Mouse (Mus musculus): ENCODE measurements around the gene Inpp4b. TPM values are rescaled to one million over a fixed set of nuclear protein-coding genes. Genes with fewer than 3 reads are reported as not detected.
A peak's percentile ranks its signal among the peaks of the same experiment; 100 is the strongest.

Gene Inpp4b
- polyA plus RNA-seq, 1 experiment: 5.5 TPM

DNA sequence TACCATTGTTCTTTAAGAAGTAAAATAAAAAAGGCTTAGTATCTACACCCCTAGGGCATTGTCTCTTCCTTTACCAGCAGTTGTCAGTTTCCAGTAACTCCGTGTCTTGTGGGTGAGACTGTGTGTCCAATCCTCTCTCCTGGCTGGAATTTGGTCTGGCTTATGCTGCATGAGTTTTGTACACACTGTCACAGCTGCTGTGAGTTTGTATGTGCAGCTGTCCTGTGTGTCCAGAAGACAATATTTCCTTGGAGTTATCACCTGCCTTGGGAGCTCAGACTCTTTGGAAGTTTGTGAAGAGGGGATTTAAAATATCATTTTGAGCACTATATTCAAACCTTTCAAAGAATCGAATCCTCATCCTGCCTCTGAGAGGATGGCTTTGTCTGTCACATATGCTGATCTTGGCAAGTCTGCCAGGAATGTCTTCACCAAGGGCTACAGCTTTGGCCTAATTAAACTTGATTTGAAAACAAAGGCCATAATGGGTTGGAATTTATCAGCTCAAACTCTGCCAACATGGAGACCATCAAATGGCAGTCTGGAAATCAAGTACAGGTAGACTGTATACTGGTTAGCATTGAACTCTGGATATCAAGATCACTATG lies 485.1 kb downstream of the Inpp4b start:
- Histone ChIP-seq H3K4me1 (ENCODE audit: control insufficient read depth, insufficient read depth, low read length) (no peaks in the 10 kb centered on the region), H3K27ac (ENCODE audit: insufficient read depth, low read depth, low read length) (no peak overlapping the region), H3K4me3 (ENCODE audit: insufficient read depth, low read length) (no peak overlapping the region)
- no peak for TF ChIP-seq CTCF (IDR thresholded peaks at IDR 0.05; ENCODE audit: low read depth, low read length)
- TF ChIP-seq POLR2A (IDR thresholded peaks at IDR 0.05; ENCODE audit: borderline replicate concordance, low read depth, low read length): no peak

DNA sequence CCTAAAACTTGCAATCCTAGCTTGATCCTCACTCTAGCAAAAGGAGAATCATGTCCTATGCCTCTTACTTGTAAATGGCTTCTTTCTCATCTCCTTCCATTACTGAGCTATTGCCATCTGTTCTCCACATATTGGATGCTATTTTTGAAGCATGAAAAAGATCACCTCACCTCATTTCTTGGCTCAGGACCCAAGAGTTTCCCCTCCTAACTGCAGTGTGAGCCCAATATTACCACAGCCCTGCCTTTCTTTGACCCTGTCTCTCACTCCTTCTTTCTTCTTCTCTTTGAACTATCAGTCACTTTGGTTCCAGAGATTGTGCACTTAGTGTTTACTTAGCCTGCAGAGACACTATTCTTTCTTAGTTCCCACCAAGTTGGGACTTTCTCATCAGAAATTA lies 489.1 kb downstream of the Inpp4b start:
- Histone ChIP-seq H3K4me1 (ENCODE audit: control insufficient read depth, insufficient read depth, low read length) (no peaks in the 10 kb centered on the region), H3K4me3 (ENCODE audit: insufficient read depth, low read length) (no peak overlapping the region), H3K27ac (ENCODE audit: insufficient read depth, low read depth, low read length) (no peak overlapping the region)
- no peak for TF ChIP-seq POLR2A (IDR thresholded peaks at IDR 0.05; ENCODE audit: borderline replicate concordance, low read depth, low read length)
- TF ChIP-seq CTCF (IDR thresholded peaks at IDR 0.05; ENCODE audit: low read depth, low read length): no peak

DNA sequence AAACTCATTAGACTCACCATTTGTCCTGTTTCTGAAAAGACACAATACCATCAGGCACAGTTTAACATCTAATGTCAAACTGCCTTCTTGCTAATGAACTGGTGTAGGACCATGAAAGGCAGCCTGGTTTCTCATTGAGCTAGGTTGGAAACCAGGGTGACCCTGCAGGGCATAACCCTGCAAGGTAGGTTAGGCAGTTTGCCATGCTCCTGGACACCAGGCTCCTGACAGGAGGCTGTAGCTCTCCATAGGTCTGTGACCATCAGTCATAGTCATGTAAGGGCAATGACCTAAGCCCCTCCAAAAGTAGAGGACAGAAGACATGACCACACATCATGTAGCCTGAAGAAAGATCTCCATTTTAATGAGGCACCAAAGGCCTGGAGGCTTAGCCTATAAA lies 491.5 kb downstream of the Inpp4b start:
- no peak for TF ChIP-seq CTCF (IDR thresholded peaks at IDR 0.05; ENCODE audit: low read depth, low read length)
- TF ChIP-seq POLR2A (IDR thresholded peaks at IDR 0.05; ENCODE audit: borderline replicate concordance, low read depth, low read length): no peak
- Histone ChIP-seq H3K4me1 (ENCODE audit: control insufficient read depth, insufficient read depth, low read length) (no peaks in the 10 kb centered on the region), H3K4me3 (ENCODE audit: insufficient read depth, low read length) (no peak overlapping the region)

DNA sequence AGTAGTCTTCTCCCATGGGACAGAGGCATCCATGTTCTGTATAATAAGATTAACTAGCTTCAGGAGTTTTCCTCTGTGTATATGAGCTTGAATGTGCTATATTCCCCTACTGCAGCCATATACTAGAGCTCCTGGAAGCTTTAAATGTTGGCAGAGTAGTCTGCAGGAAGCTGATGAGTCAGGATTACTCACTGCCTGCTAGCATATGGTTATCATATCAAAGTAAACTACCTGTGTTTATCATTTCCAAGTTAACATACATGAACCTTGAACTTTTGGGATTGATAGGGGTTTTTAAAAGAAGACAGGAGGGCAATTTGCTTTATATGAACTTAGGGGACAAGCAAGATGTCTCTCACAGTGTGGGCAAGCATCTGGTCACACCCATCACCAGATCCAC lies 498.2 kb downstream of the Inpp4b start:
- TF ChIP-seq POLR2A (IDR thresholded peaks at IDR 0.05; ENCODE audit: borderline replicate concordance, low read depth, low read length) (no peak), CTCF (IDR thresholded peaks at IDR 0.05; ENCODE audit: low read depth, low read length) (no peak)
- Histone ChIP-seq H3K4me3 (ENCODE audit: insufficient read depth, low read length) (no peak overlapping the region), H3K4me1 (ENCODE audit: control insufficient read depth, insufficient read depth, low read length) (no peaks in the 10 kb centered on the region), H3K27ac (ENCODE audit: insufficient read depth, low read depth, low read length) (no peak overlapping the region)

More for the DNA sequence above, 491.5 kb downstream of the Inpp4b start:
- H3K27ac ChIP-seq (ENCODE audit: insufficient read depth, low read depth, low read length): no peak overlapping the region

DNA sequence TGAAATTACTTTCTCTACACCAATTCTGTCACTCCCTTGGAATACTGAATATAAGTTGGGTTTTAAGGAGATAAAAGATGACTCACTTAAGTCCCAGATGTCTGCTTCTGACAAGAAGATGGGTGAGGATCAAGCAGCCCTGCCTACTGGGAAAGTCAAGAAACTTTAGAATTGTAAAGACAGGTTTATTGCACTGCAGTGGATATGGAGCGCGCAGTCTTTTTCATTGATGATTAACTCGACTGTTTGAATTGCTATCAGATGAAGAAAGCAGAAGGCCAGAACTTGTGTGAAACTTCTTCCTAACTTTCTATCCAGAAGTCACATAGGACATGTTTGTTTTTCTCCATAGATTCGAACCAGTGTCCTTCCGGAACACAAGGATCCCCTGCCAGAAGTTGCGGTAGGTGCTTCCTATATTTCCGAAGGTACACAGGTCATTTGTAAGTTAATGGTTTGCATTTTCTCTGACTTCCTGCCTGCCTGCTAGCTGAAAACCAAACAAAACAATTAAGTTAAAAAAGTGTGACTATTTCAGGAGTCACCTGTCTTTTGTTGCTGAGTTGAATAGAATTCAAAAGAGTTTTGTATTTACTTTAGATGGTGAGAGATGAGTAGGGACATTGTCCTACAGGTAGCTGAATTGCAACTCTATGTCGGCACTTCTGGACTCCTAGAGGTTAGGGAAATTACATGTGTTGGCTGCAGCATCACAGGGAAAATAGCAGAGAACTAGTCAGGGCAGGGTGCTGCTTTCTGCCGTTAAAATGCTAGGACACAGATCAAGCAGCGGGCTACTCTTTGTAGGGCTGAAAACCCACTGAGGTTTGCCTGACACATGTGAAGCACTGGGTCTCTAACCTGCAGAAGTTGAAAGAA lies 502.0 kb downstream of the Inpp4b start:
- Histone ChIP-seq H3K4me1 (ENCODE audit: control insufficient read depth, insufficient read depth, low read length) (no peaks in the 10 kb centered on the region), H3K4me3 (ENCODE audit: insufficient read depth, low read length) (no peak overlapping the region), H3K27ac (ENCODE audit: insufficient read depth, low read depth, low read length) (no peak overlapping the region)
- no peak for TF ChIP-seq POLR2A (IDR thresholded peaks at IDR 0.05; ENCODE audit: borderline replicate concordance, low read depth, low read length)
- TF ChIP-seq CTCF (IDR thresholded peaks at IDR 0.05; ENCODE audit: low read depth, low read length): no peak

DNA sequence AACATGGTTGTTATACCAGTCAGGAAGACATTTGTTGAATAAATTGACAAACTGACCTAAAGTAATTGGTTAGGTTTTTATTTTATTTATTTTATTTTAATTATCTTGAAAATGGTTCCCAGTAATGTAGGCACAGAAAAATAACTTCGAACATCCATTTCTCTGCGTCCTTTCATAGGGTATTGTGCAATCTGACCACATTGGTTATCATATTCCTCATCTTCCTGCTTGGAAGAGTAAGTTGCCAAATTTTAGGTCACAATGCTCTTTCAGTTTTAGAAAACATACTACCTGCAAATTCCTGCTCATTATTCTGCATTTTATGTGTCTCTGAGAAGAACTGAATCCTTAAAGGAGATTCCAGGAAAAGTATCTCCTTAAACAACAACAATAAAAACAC lies 505.6 kb downstream of the Inpp4b start:
- H3K4me3 ChIP-seq (ENCODE audit: insufficient read depth, low read length): no peak overlapping the region
- TF ChIP-seq CTCF (IDR thresholded peaks at IDR 0.05; ENCODE audit: low read depth, low read length) (no peak), POLR2A (IDR thresholded peaks at IDR 0.05; ENCODE audit: borderline replicate concordance, low read depth, low read length) (no peak)
- H3K27ac ChIP-seq (ENCODE audit: insufficient read depth, low read depth, low read length): no peak overlapping the region
- H3K4me1 ChIP-seq (ENCODE audit: control insufficient read depth, insufficient read depth, low read length): no peaks in the 10 kb centered on the region

DNA sequence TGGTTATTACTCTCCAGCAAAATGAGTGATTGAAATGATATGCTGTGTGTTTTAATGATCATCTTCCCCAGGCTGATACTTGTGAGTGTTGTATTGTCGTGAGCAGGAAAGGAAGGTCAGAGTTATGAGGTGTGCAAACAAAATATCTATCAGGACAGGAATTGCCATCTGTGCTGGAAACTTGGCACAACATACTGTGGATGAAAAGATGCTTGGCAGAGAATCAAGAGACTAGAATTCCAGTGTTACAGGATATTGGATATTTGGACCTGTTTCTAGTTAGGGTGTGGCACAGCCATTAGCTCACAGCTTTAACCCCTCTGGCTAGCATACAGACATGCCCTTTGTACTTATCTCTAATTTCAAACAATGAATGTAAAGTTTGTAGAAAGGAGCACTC lies 507.6 kb downstream of the Inpp4b start:
- Histone ChIP-seq H3K4me3 (ENCODE audit: insufficient read depth, low read length) (no peak overlapping the region), H3K27ac (ENCODE audit: insufficient read depth, low read depth, low read length) (no peak overlapping the region), H3K4me1 (ENCODE audit: control insufficient read depth, insufficient read depth, low read length) (0 out of 2 replicates have a peak, but pooled peaks cover 2% of the 10 kb centered on the region)
- no peak for TF ChIP-seq POLR2A (IDR thresholded peaks at IDR 0.05; ENCODE audit: borderline replicate concordance, low read depth, low read length)
- no peak for TF ChIP-seq CTCF (IDR thresholded peaks at IDR 0.05; ENCODE audit: low read depth, low read length)

DNA sequence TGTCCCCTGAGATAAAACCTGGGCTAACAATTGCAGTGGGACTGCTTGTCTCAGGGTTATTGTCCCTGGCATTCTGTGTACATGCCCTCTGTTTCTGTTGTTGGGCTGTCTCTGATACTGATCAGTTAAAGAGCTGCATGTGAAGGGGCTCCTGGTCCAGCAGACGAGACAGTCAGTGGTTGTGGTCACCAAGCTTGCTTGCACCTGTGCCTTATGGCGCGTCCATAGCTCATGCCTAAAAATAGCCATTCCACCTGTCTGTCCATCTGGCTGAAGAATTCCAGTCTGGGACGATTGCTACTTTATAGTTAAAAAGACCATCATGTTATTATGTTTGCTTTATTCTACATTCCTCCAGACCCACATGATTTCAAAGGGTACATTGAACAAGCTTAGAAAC lies 510.8 kb downstream of the Inpp4b start:
- Histone ChIP-seq H3K4me3 (ENCODE audit: insufficient read depth, low read length) (no peak overlapping the region), H3K27ac (ENCODE audit: insufficient read depth, low read depth, low read length) (no peak overlapping the region), H3K4me1 (ENCODE audit: control insufficient read depth, insufficient read depth, low read length) (0 out of 2 replicates have a peak, but pooled peaks cover 6% of the 10 kb centered on the region)
- TF ChIP-seq CTCF (IDR thresholded peaks at IDR 0.05; ENCODE audit: low read depth, low read length) (no peak), POLR2A (IDR thresholded peaks at IDR 0.05; ENCODE audit: borderline replicate concordance, low read depth, low read length) (no peak)

DNA sequence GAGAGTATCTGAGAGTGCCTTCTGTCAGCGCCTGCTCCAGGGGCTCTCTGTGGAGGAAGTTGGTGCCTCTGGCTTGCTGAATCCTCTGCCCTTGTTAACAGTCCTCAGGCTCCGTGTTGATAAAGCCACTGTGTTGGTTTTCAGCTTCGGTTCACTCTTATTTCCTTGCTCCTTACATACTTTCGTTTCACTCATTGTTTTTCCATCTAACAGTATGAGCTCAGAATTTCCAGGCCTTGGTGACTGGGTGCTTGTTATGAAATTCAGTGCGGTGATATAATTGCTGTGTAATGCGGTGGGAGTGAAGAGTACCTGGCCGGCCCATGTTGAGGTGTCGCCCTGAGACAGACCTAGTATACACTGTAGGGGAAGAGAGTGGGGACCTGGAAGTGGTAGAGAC lies 512.2 kb downstream of the Inpp4b start:
- 0 out of 2 replicates have a peak, but pooled peaks cover 6% of the 10 kb centered on the region for H3K4me1 ChIP-seq (ENCODE audit: control insufficient read depth, insufficient read depth, low read length)
- peak overlapping the region; percentile 15; the same call in 1 of the 2 replicates for H3K4me3 ChIP-seq (ENCODE audit: insufficient read depth, low read length)
- TF ChIP-seq POLR2A (IDR thresholded peaks at IDR 0.05; ENCODE audit: borderline replicate concordance, low read depth, low read length) (no peak), CTCF (IDR thresholded peaks at IDR 0.05; ENCODE audit: low read depth, low read length) (no peak)
- no peak overlapping the region for H3K27ac ChIP-seq (ENCODE audit: insufficient read depth, low read depth, low read length)

DNA sequence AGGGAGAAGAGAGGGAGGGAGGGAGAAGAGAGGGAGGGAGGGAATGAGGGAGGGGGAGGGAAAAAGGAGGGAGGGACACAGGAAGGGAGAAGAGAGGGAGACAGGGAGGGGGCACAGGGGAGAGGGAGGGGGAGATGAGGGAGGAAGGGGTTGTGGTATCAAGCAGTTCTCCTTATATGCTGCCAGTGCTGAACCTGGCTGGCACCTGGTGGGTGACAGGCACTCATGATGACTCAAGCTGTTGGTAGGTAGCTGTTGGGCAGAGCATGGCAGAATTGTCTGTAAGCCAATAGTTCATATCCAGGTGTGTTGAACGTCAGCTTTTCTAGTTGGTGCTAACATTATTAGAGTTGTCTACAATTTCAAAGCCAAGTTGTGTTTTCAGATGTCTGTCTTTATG lies 512.7 kb downstream of the Inpp4b start:
- Histone ChIP-seq H3K27ac (ENCODE audit: insufficient read depth, low read depth, low read length) (no peak overlapping the region), H3K4me1 (ENCODE audit: control insufficient read depth, insufficient read depth, low read length) (0 out of 2 replicates have a peak, but pooled peaks cover 6% of the 10 kb centered on the region), H3K4me3 (ENCODE audit: insufficient read depth, low read length) (no peak overlapping the region)
- no peak for TF ChIP-seq POLR2A (IDR thresholded peaks at IDR 0.05; ENCODE audit: borderline replicate concordance, low read depth, low read length)
- TF ChIP-seq CTCF (IDR thresholded peaks at IDR 0.05; ENCODE audit: low read depth, low read length): no peak

All from bone marrow macrophage, adult 2 months (primary cell).